Mouse (Mus musculus) heart, embryonic 12.5 days (tissue): ENCODE results near the gene Reg3a. TPM values are rescaled to one million over a fixed set of nuclear protein-coding genes. Genes with fewer than 3 reads are reported as not detected.

Source experiments
- polyA plus RNA-seq: library from polyadenylated mRNA; unstranded; fragments of >200 nt; fragmentation: Nextera tagmentation; extraction: Ambion mirVana; gene quantifications from 2 replicates; pipeline ENCODE4 v1.2.1, GENCODE M21; 2016

Gene Reg3a
- polyA plus RNA-seq, 1 experiment from 2014 or later = not detected

Other genes with a start within 250 kb of the Reg3a start
- gene Reg3b, start 10.1 kb upstream of the Reg3a start, polyA plus RNA-seq = not detected in 2 replicates
- not detected in 2 replicates for gene Reg3d, start 1.8 kb upstream of the Reg3a start, polyA plus RNA-seq
- gene Reg2, start 14.9 kb downstream of the Reg3a start, polyA plus RNA-seq = not detected in 2 replicates
- gene Reg1, start 42.0 kb downstream of the Reg3a start, polyA plus RNA-seq = not detected in 2 replicates
- not detected in 2 replicates for gene Reg3g, start 88.2 kb downstream of the Reg3a start, polyA plus RNA-seq